Comparison of ENCODE assay signal across 25 mouse cellular contexts in the genomic region with DNA sequence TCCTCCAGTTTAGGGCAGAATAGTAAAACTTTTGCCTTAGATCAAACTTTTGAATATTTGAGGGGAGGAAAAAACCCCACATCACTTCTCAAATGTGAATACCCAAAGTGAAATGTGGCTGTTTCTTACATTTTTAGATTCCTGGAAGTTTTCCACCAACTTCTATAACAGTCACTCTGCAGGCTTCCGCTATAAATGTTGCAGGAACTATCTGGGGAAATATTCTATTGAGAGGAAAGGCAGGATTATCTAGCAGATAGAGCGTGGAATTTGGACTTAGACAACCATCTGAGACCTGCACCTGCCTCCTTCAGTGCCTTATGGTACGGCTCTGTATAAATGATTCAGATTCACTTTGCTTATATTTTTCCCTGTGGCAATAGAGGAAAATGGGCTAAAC.
"Had no signal": no experiment of that assay in that cellular context is flagged by ENCODE, and none has a peak within 500 bp of the region (broad histone marks: within the 10 kb centered on the region; RNA-seq: fewer than 3 reads in every experiment).

No protein-coding gene starts in this region.

- H3K9ac ChIP-seq: hindbrain, embryonic 12.5 days; hindbrain, embryonic 14.5 days; intestine, embryonic 15.5 days; limb, embryonic 13.5 days; liver, embryonic 13.5 days; liver, embryonic 15.5 days had no signal

- H3K4me2 ChIP-seq: heart, embryonic 11.5 days; hindbrain, embryonic 12.5 days; hindbrain, embryonic 14.5 days; intestine, embryonic 15.5 days; limb, embryonic 13.5 days; liver, embryonic 11.5 days; liver, embryonic 13.5 days; liver, embryonic 15.5 days had no signal

- DNase-seq: gastrocnemius, postnatal 14 days; gastrocnemius, postnatal 36 days; heart, adult 11 months; heart, adult 2 months; heart, postnatal 10 days; heart, postnatal 4 days; kidney, adult 18-20 months; kidney, adult 8-10 months; kidney, postnatal 10 days; kidney, postnatal 25 days; kidney, postnatal 4 days; liver; liver, embryonic 13.5 days had no signal

- H3K9me3 ChIP-seq: hindbrain, embryonic 10.5 days; hindbrain, embryonic 12.5 days; intestine, embryonic 15.5 days; limb, embryonic 13.5 days; liver, embryonic 13.5 days; liver, embryonic 15.5 days had no signal

- H3K36me3 ChIP-seq: hindbrain, embryonic 10.5 days; hindbrain, embryonic 12.5 days; intestine, embryonic 15.5 days; limb, embryonic 13.5 days; liver, embryonic 13.5 days; liver, embryonic 15.5 days had no signal

- H3K27ac ChIP-seq: heart, adult 2 months; hindbrain, embryonic 10.5 days; hindbrain, embryonic 12.5 days; hindbrain, embryonic 14.5 days; intestine, embryonic 15.5 days; layer of hippocampus, adult 2 months; limb, embryonic 13.5 days; liver, embryonic 13.5 days; liver, embryonic 15.5 days had no signal

- H3K4me1 ChIP-seq: hindbrain, embryonic 10.5 days; hindbrain, embryonic 12.5 days; intestine, embryonic 15.5 days; limb, embryonic 13.5 days; liver, embryonic 13.5 days; liver, embryonic 15.5 days had no signal

- H3K4me3 ChIP-seq: heart, adult 2 months; hindbrain, embryonic 10.5 days; hindbrain, embryonic 12.5 days; intestine, embryonic 15.5 days; layer of hippocampus, adult 2 months; limb, embryonic 13.5 days; liver, embryonic 13.5 days; liver, embryonic 15.5 days had no signal

- ATAC-seq: hindbrain, embryonic 16.5 days; inflammation-experienced regulatory T-cells, adult 6 months; intestine, embryonic 15.5 days; intestine, postnatal 0 days had no signal

- H3K27me3 ChIP-seq: hindbrain, embryonic 12.5 days; intestine, embryonic 15.5 days; limb, embryonic 13.5 days; liver, embryonic 13.5 days; liver, embryonic 15.5 days had no signal
